Mouse (Mus musculus): Measurements from ENCODE around the gene Klhl3.

- TF ChIP-seq CTCF (IDR thresholded peaks at IDR 0.05; ENCODE audit: control insufficient read depth, insufficient read depth, insufficient replicate concordance, low read depth, low read length) = no peak
- TF ChIP-seq POLR2A (IDR thresholded peaks at IDR 0.05; ENCODE audit: control insufficient read depth, low read depth, low read length) = no peak
Observed at GRCm38 (mm10) chr13:58123381-58123780, 10.0 kb upstream of the Klhl3 start.
